Mouse (Mus musculus) erythroblast, embryonic 14.5 days (primary cell): ENCODE results near the gene Agpat2.

Experiments used
- GATA1 ChIP-seq: IDR thresholded peaks from 2 replicates; pipeline ENCODE4 v1.6.1; 2012; ENCODE audit warnings: low read length, inconsistent platforms, mixed read lengths
- TAL1 ChIP-seq: IDR thresholded peaks from 3 replicates; pipeline ENCODE4 v1.6.1; 2012; ENCODE audit warnings: low read length, inconsistent platforms, mixed read lengths

GRCm38 (mm10) chr2:26583640-26584039 is 20.6 kb downstream of the Agpat2 start:
- TF ChIP-seq TAL1 = no peak
- TF ChIP-seq GATA1 = no peak
